Mouse (Mus musculus): ENCODE data around the gene Vmn1r212. TPM values are rescaled to one million over a fixed set of nuclear protein-coding genes. Genes with fewer than 3 reads are reported as not detected.
"Not testable (repeated sequence)": the region's sequence is repeated elsewhere in the genome, so short reads cannot be mapped to it uniquely, and the experiment has no call there.

The Vmn1r212 gene
- polyA plus RNA-seq (2017; shearing (Covaris generic)) = not detected

DNA sequence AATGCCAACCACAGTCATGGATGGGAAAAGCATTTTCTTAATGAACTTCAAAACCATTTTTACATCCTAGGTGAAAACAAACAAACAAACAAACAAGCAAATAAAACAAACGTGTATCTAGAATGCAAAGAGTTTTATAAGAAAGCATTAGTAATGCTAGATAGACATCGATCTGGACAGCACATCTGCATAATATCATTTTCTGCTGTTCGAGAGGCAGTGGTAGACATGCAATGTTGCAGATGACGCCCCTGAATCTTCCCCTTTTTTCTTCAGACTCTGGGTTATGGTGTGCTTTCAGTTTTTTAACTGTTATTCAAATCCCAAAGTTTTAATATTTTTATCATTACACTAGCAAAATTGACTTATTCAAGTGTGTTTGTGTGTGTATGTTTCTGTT is at the start of gene Vmn1r212:
Gene Vmn1r212 (minus strand): TSS at position 101 of the 400 bp plus-strand sequence.
- ATAC-seq = no peak

GRCm38 (mm10) chr13:22879257-22879656 is 4.7 kb downstream of the Vmn1r212 start:
- no peak for ATAC-seq

- no peak for ATAC-seq
Observed at GRCm38 (mm10) chr13:22857461-22857860, 26.5 kb downstream of the Vmn1r212 start, which contains the start of gene Vmn1r211. Gene Vmn1r211 (minus strand): TSS chr13:22857561.

- no peak for ATAC-seq
Observed at GRCm38 (mm10) chr13:22854760-22855159, 29.2 kb downstream of the Vmn1r212 start.

DNA sequence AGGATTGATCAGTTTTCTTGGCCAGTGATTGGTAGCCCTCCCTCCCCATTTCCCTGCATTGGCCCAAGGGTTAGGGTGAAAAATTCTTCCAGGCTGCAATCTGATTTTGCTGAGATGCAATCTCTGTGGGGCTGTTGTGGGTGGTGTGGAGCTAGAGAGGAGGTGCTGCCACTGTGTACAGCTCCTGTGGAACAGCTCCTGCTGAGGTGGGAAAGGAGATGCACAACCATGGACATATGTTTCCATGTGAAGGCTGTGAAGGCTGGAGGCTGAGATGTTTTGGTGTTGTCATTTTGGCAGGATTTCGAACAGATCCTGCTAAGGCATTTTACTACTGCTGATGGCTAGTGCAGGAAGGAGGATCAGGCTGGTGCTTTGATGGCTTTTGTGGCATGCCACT is 37.2 kb downstream of the Vmn1r212 start:
- no peak for ATAC-seq

- not testable (repeated sequence) for ATAC-seq
Observed at GRCm38 (mm10) chr13:22844304-22844703, 39.7 kb downstream of the Vmn1r212 start.

Other genes with a start within 250 kb of the Vmn1r212 start
- not detected for gene Vmn1r207-ps, start 154.6 kb downstream of the Vmn1r212 start, polyA plus RNA-seq (2017; shearing (Covaris generic))
- gene Vmn1r208, start 106.8 kb downstream of the Vmn1r212 start, polyA plus RNA-seq (2017; shearing (Covaris generic)) = not detected
- gene Vmn1r209, start 74.5 kb downstream of the Vmn1r212 start, polyA plus RNA-seq (2017; shearing (Covaris generic)) = not detected
- not detected for gene Vmn1r210, start 52.9 kb downstream of the Vmn1r212 start, polyA plus RNA-seq (2017; shearing (Covaris generic))
- gene Vmn1r211, start 26.6 kb downstream of the Vmn1r212 start, polyA plus RNA-seq (2017; shearing (Covaris generic)) = under 1 TPM in 1 of 2 experiments, not detected in 1; 0.08 TPM
- not detected for gene Vmn1r213, start 123.5 kb upstream of the Vmn1r212 start, polyA plus RNA-seq (2017; shearing (Covaris generic))
- gene Vmn1r214, start 146.2 kb upstream of the Vmn1r212 start, polyA plus RNA-seq (2017; shearing (Covaris generic)) = under 1 TPM in 1 of 2 experiments, not detected in 1; 0.11 TPM
- not detected for gene Vmn1r215, start 183.8 kb upstream of the Vmn1r212 start, polyA plus RNA-seq (2017; shearing (Covaris generic))
- not detected for gene Vmn1r217, start 234.0 kb upstream of the Vmn1r212 start, polyA plus RNA-seq (2017; shearing (Covaris generic))
- under 1 TPM in 1 of 2 experiments, not detected in 1; 0.04 TPM for gene Vmn1r218, start 248.9 kb upstream of the Vmn1r212 start, polyA plus RNA-seq (2017; shearing (Covaris generic))

Measured in CD4-positive, CD25-positive, alpha-beta regulatory T cell, adult 4 months (primary cell).